Mouse (Mus musculus): ENCODE results near the gene Mslnl.

Mslnl gene

GRCm38 (mm10) chr17:25786781-25787504 lies 51.1 kb downstream of the Mslnl start:
- DNase-seq: no peak

GRCm38 (mm10) chr17:25791320-25791842 lies 55.5 kb downstream of the Mslnl start:
- peak; percentile 48 for DNase-seq

- DNase-seq: peak; percentile 79
Observed at GRCm38 (mm10) chr17:25791843-25792527, 56.1 kb downstream of the Mslnl start.

GRCm38 (mm10) chr17:25792615-25793014 lies 56.8 kb downstream of the Mslnl start, which contains the start of gene Fam173a:
Gene Fam173a (minus strand): TSS chr17:25792901.
- DNase-seq: peak; percentile 84

- DNase-seq: no peak
Observed at GRCm38 (mm10) chr17:25794197-25794596, 58.4 kb downstream of the Mslnl start.

- DNase-seq: no peak
Observed at GRCm38 (mm10) chr17:25794998-25795397, 59.2 kb downstream of the Mslnl start.

GRCm38 (mm10) chr17:25795609-25796092 lies 59.8 kb downstream of the Mslnl start, which contains the start of gene AC134908.4:
Gene AC134908.4 (minus strand): TSS chr17:25795659.
- peak; percentile 91 for DNase-seq

- DNase-seq: no peak
Observed at GRCm38 (mm10) chr17:25796211-25796771, 60.4 kb downstream of the Mslnl start.

- DNase-seq: peak; percentile 83
Observed at GRCm38 (mm10) chr17:25796951-25797369, 61.1 kb downstream of the Mslnl start, which contains the start of gene Metrn. Gene Metrn (minus strand): TSS chr17:25797136.

Data from layer of hippocampus, adult 9-11 months (tissue).